Mouse (Mus musculus): ENCODE data around the gene Ppp2r3a.

- TF ChIP-seq CTCF (IDR thresholded peaks at IDR 0.05; ENCODE audit: low read depth) (no peak), EP300 (IDR thresholded peaks at IDR 0.05; ENCODE audit: low read depth) (no peak)
Measured at GRCm38 (mm10) chr9:101061035-101061434, 190.6 kb downstream of the Ppp2r3a start.
